Mouse (Mus musculus): ENCODE data around the gene Fgfr2.
A peak's percentile ranks its signal among the peaks of the same experiment; 100 is the strongest.
"Not testable (repeated sequence)": the region's sequence is repeated elsewhere in the genome, so short reads cannot be mapped to it uniquely, and the experiment has no call there.

Gene Fgfr2

GRCm38 (mm10) chr7:133117815-133118214 lies 5.3 kb downstream of the Fgfr2 start:
- DNase-seq, result no peak

DNA sequence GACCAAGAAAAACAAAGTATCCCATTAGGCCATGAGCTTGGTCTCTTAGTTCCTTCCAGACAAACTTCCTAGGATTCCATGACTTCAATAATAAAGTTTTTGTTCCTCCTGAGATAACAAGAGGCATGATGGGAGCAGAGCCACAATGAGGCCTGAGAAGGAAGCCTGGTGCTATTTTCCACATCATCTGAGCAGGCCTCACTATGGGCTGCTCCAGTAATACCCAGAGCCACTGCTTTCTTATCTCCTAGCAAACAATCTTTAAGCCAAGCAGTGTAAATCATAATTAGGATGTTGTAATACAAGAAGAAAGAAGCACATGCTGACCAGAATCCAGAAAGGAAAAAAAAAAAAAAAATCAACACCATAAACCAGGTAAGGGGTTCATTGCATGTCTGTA lies 6.6 kb downstream of the Fgfr2 start:
- DNase-seq, result no peak

DNA sequence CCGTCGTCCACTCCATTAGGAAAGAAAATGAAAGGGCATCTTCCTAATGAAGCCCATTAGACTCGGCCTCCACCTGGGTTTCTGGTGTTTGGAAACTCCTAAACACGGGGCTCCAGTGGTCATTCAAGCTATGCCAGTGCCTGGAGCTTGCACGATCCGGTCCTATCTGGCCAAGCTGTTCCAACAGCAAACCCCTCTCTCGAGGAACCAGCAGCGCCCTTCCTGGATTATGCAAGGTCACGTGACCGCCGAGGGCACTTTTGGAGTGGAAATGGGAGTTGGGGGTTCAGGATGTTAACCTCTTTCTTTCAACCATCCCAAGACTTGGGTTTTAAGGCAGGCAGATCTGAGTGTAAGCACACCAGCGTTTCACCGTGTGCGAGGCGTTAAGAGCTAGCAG lies 7.3 kb downstream of the Fgfr2 start:
- DNase-seq, result no peak

DNA sequence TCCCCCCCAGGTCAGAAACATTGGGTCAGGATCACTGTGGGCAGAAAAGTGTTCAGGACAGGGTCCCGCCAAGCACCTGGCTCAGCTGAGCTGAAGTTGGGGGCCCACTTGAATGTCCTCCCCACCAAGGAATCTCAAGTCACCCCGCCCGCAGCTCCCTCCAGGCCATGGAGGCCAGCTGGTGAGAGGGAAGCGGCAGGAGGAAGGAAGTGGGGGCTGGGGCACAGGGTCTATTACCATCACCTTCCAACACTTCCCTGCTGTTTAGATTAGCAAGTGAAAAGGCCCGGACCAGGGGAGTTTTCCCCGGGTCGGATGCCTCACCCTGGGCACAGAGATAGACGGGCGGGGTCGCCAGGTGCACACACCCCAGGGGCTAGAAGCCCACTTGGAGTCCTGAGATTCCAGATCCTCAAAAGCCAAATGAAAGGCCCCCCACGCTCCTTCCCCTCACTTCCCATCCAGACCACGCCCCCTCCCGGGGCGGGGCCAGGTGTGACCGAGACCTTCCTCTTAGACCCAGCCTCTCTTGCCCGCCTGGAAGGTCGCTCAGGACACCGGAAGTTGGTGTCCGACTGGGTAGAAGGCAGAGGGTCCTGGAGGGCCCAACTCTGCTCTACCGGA lies 8.2 kb downstream of the Fgfr2 start:
- no peak for DNase-seq

GRCm38 (mm10) chr7:133113185-133113895 lies 9.8 kb downstream of the Fgfr2 start:
- no peak for DNase-seq

GRCm38 (mm10) chr7:133112351-133112831 lies 10.8 kb downstream of the Fgfr2 start:
- DNase-seq, result no peak

DNA sequence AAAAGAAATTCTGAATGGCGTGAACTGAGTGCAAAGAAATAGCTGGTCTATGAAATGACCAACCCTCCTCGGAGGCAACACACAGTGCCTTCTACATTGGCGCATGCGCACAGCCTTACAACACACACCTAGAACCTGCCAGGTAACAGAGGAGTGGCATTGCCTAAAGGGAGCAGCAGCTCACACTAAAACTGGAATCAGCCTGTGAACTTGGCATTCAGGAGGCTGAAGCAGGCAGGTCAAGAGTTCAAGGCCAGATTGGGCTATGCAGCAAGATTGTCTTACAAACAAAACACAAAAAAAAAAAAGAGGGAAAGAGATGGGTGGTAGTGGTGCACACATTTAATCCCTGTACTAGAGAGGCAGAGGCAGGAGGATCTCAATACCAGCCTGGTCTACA lies 13.7 kb downstream of the Fgfr2 start:
- no peak for DNase-seq

GRCm38 (mm10) chr7:133108695-133109094 lies 14.5 kb downstream of the Fgfr2 start:
- peak; percentile 57 for DNase-seq

GRCm38 (mm10) chr7:133102578-133102977 lies 20.6 kb downstream of the Fgfr2 start:
- no peak for DNase-seq

- no peak for DNase-seq
Observed at GRCm38 (mm10) chr7:133101070-133101469, 22.1 kb downstream of the Fgfr2 start.

- DNase-seq, result no peak
Observed at GRCm38 (mm10) chr7:133100178-133100577, 23.0 kb downstream of the Fgfr2 start.

DNA sequence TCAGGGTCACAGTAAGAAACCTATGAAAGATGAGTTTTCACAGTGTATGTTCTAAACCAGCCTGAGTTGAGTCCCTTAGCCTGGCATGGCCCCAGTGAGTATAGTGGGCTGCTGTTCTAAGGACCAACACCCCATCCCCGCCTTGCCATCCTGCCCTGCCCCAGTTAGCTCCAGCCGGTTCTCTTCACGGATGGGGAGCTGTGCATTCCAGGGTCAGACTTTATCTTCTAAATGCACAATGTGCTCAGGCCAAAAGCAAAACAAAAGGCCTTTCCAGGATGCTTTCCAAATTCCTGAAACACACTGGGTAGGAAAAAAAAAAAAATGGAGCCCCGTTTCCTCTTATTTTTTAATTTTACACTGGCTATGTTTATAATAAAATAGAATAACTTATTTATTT lies 23.9 kb downstream of the Fgfr2 start:
- no peak for DNase-seq

- no peak for DNase-seq
Observed at GRCm38 (mm10) chr7:133098118-133098793, 24.9 kb downstream of the Fgfr2 start.

- DNase-seq, result not testable (repeated sequence)
Observed at GRCm38 (mm10) chr7:133095610-133096009, 27.5 kb downstream of the Fgfr2 start.

DNA sequence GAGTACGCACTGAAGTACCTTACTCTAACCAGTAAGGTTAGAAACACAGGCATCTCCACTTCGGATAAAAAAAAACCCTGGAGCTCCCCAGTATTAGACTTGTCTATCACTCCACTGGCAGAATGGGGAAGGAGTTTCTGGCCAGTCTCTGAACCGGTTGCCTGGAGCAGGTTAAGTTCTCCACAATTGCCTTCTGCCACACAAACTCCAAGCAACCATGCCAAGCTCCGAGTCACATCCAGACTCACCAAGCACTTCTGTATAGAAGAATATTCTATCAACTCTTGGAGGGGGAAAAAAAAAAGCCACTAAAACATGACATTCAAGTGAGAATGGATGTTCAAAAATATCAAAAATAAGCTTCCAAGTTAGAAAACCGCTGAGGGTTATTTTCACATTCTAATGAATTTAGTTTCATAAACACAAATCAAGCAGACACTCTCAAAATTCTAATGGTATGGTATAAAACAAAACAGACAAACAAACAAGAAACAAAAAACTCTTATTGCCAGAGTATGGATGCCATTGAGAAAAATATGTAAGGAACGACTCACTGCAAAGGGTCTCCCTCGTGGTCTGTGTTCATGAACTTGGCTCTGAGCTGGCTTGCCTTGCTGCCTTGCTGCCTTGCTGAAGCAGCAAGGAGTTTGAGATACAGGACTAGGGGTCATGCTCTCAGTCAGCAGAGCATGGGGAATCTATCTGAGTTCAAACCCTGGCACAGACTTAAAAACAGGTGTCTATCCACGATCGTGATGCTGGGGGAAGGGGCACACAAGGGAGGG lies 28.2 kb downstream of the Fgfr2 start:
- no peak for DNase-seq

GRCm38 (mm10) chr7:133094161-133094560 lies 29.0 kb downstream of the Fgfr2 start:
- DNase-seq, result no peak

DNA sequence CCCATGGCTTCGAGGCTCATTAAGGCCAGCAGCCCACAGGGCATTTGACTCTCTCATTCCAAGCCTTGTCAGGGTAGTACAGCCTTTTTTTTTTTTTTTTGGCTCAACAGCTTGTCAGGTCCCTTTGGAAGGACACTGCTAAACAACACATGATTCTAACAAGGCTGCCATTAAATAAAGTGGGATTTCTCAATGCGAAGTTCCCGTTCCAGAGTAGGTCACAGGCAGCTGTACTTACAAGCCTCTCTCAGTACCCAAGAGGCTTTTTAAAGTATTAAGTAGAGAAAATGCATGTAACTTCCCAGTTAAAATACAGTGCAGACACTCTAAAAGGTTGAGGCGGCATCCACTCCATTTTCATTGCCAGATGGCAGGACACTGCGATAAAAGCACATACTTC lies 29.4 kb downstream of the Fgfr2 start:
- DNase-seq, result no peak

DNA sequence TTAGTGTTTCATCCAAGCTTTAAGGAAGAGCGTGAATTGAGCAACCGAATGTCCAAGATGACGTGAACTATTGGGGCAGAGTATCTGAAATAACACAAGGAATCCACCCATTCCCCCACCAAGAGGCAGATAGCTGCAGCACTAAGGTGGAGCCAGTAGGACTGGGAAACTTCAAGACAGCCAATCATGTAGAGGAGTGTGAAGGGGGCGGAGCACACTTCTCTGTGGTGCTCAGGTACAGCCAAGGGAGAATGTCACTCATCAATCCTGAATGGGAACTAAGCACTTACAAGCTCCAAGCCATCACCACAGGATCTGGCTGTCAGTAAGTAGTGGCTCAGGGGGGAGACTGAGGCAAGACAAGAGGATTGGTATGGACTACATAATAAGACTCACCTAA lies 32.5 kb downstream of the Fgfr2 start:
- no peak for DNase-seq

DNA sequence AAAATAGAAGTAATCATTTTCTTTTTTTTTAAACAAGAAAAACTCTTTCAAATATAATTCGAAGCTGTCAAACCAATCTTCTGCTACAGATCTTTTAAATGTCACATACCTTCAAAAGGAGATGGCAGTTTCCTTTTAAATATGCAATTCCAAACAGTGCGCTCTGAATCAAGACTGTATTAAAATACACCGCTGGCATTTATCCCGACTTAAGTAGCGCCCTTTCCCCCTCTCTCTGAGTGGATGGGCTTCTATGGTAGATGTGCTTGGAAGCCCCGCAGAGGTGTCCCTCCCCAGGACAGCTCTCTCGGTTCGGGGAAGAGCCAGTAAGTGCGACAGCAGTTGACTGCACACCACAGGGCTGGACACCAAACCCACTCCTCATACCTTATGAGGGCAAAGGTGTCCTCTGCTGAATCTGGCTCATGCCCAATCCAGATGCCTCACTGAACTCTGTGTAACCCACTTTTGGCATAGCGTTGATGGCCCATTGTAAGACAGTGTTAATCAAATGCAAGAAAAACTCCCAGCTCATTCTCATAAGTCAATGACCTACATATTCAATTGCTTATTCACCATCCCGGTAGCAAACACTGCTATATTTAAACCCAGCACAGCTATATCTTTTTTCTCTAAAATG lies 33.4 kb downstream of the Fgfr2 start:
- no peak for DNase-seq

DNA sequence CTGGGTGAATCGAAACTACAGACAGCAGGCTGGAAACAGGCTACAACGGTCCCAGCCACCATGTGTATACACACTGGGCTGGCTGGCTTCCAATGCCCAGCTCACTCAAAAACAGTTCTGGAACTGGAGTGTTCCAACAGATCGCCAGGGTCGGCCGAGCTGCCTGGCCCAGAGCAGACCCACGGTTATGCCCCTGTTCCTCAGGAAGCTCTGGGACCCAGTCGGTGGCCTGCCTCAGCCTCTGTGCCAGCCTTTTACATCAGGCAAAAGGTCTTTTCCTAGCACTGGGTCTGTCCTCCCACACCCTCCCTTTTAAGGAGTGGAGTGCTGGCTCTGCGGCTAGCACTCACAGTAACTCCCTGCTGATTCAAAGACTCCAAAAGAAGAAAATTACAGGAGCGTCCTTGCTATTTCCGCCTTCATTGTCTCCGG lies 34.3 kb downstream of the Fgfr2 start:
- peak; percentile 54 for DNase-seq

DNA sequence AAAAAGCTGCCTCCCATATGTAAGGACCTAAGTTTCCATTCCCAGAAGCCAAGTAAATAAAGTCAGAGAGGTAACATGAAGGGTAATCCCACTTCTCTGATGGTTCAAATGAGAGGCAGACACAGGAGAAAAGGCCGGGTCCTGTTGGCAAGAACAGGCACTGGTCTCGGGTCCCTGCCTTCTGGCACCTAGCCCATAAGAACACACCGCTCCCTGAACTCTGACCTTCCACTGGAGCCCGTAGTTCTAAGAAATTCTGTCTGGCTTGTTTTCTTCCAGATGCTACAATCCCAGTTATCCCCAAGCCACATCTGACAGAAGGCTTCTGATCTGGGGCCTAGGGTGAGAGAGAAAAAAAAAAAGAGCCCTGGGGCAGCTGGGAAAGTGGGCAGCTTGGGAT lies 34.7 kb downstream of the Fgfr2 start:
- DNase-seq, result no peak

DNA sequence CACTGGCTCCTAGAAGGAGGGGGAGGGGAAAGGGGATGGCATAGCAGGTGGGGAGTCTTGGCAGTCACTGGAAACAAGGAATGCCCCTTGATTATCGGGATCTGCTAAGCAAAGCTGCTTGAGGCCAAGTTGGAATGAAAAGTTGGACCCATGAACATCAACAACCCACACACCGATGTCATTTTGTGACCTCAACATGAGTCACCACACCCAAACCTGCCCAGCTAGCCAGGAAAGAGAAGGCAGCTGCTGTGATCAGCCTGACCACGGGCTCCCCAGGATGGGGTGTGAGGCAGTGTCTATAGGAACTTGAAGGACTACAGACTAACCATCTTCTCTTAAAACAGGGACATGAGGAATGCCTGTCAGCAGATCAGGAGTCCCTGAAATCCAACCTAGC lies 37.7 kb downstream of the Fgfr2 start:
- DNase-seq, result no peak

Data from layer of hippocampus, adult 9-11 months (tissue).